In the genomic region with DNA sequence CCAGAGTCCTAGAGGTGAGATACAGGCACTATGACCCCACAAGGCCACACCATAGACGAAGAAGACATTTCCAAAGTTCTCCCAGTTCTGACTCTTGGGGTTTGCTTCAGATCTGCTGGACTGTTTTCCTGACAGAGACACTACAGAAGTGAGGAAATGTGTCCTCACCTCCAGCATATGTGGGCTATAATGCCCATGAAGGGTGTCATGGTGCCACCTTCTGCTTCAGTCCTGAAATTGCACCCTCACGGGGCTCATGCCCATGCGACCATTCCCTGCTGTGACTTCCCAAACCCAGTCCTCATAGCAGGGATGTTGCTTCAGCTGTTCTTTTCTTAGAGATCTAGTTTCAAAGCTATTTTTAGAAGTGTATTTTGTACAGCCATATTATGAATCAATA, we compare ENCODE assay signal across 9 mouse cellular contexts. TPM values are rescaled to one million over a fixed set of nuclear protein-coding genes. Genes with fewer than 3 reads are reported as not detected.
A peak's percentile ranks its signal among the peaks of the same experiment; 100 is the strongest.
DNase-seq lines count a peak whose midpoint lies in the region; ATAC-seq lines count a peak whose summit lies in the region.
"Had no signal": no experiment of that assay in that cellular context is flagged by ENCODE, and none has a peak within 500 bp of the region (broad histone marks: within the 10 kb centered on the region; RNA-seq: fewer than 3 reads in every experiment).

No protein-coding gene starts in this region.

- peak; percentile 48 to 66 for DNase-seq in heart, adult 18-20 months
- DNase-seq in CD8-positive naive resting alpha-beta T cell, adult 2 months (ENCODE audit: low read depth in 2 of 2, low spot score in 2 of 2): peak; percentile 35 to 52
- DNase-seq in c-Kit-positive CD71-positive TER-119-positive erythroid progenitor cells, embryonic 14.5 days (ENCODE audit: low spot score): peak; percentile 9
- peak; percentile 47 to 73 for DNase-seq in spleen, postnatal 4 days (ENCODE audit: low spot score in 2 of 2)
- DNase-seq in left cerebral cortex, postnatal 36 days (ENCODE audit: low spot score in 2 of 2): no peak

- no peaks in the 10 kb centered on the region for H3K9me3 ChIP-seq in heart, embryonic 11.5 days (replicated peaks; ENCODE audit: control insufficient read depth, low read length)
- H3K9me3 ChIP-seq in lung, embryonic 16.5 days (ENCODE audit: control insufficient read depth, low read length): no peaks in the 10 kb centered on the region
- H3K9me3 ChIP-seq: limb, embryonic 12.5 days had no signal

- 23% methylated on average over 3 of the region's 3 CpGs for WGBS in heart, embryonic 11.5 days (ENCODE audit: insufficient replicate concordance)
- 25% methylated on average over 3 of the region's 3 CpGs for WGBS in lung, embryonic 16.5 days

- no peak overlapping the region for H3K27ac ChIP-seq in heart, embryonic 11.5 days (ENCODE audit: low read depth, low read length)
- no peak overlapping the region for H3K27ac ChIP-seq in lung, embryonic 16.5 days (ENCODE audit: low read length)
- H3K27ac ChIP-seq: limb, embryonic 12.5 days had no signal

- no peak overlapping the region for H3K9ac ChIP-seq in heart, embryonic 11.5 days (ENCODE audit: low read depth, low read length)
- no peak overlapping the region for H3K9ac ChIP-seq in lung, embryonic 16.5 days (ENCODE audit: low read length)
- H3K9ac ChIP-seq: limb, embryonic 12.5 days had no signal

- no peak overlapping the region for H3K4me3 ChIP-seq in heart, embryonic 11.5 days (ENCODE audit: low read depth, low read length)
- no peak overlapping the region for H3K4me3 ChIP-seq in lung, embryonic 16.5 days (ENCODE audit: low read length)
- H3K4me3 ChIP-seq: limb, embryonic 12.5 days had no signal

- no peaks in the 10 kb centered on the region for H3K27me3 ChIP-seq in heart, embryonic 11.5 days (ENCODE audit: control insufficient read depth, insufficient read depth, low read length)
- no peaks in the 10 kb centered on the region for H3K27me3 ChIP-seq in lung, embryonic 16.5 days (ENCODE audit: control insufficient read depth, insufficient read depth, low read depth, low read length)

- no peaks in the 10 kb centered on the region for H3K4me1 ChIP-seq in heart, embryonic 11.5 days (ENCODE audit: control insufficient read depth, insufficient read depth, low read length)
- peaks cover 11% of the 10 kb centered on the region for H3K4me1 ChIP-seq in lung, embryonic 16.5 days (replicated peaks; ENCODE audit: control insufficient read depth, insufficient read depth, low read length)

- H3K36me3 ChIP-seq in heart, embryonic 11.5 days (ENCODE audit: control insufficient read depth, insufficient read depth, low read length): no peaks in the 10 kb centered on the region
- H3K36me3 ChIP-seq in lung, embryonic 16.5 days (ENCODE audit: control insufficient read depth, insufficient read depth, low read length): no peaks in the 10 kb centered on the region
- H3K36me3 ChIP-seq: limb, embryonic 12.5 days had no signal

- intact Hi-C loops in left cerebral cortex, postnatal 36 days (cut with DNase I): loop anchor here (5.0 kb wide), 2 partner anchors 58 to 98 kb away; partner anchors contain the start of gene Sypl

- ATAC-seq in heart, embryonic 11.5 days (replicated peaks; ENCODE audit: insufficient number of reproducible peaks, low FRiP score, low TSS enrichment): no peak
- ATAC-seq in hematopoietic stem cell, adult 5-6 weeks (replicated peaks in 1 of 2; ENCODE audit: insufficient read depth in 1 of 2, low FRiP score in 2 of 2, low TSS enrichment in 1 of 2, low read depth in 1 of 2, poor library complexity in 2 of 2, severe bottlenecking in 2 of 2): peak; percentile 85 to 90
- peak; percentile 53; the same call in 1 of the 2 replicates for ATAC-seq in lung, embryonic 16.5 days (ENCODE audit: low read depth)

- H3K4me2 ChIP-seq in heart, embryonic 11.5 days: no peak overlapping the region
- H3K4me2 ChIP-seq in lung, embryonic 16.5 days (ENCODE audit: low read depth, low read length): no peak overlapping the region
- H3K4me2 ChIP-seq: limb, embryonic 12.5 days had no signal

RNA-seq across cellular contexts. Expression of gene Sypl, which starts 56.3 kb away (rescaled TPM):
- 10 to 100 TPM; 79.8 to 88.6 TPM for total RNA-seq in heart, adult 18-20 months (2021)
- polyA plus RNA-seq in heart, embryonic 11.5 days (2014; fragmentation: Nextera tagmentation; extraction: Ambion mirVana): 85.0 and 96.3 TPM in 2 replicates
- 83.2 and 85.5 TPM in 2 replicates for total RNA-seq in hematopoietic stem cell, adult 5-6 weeks (2017)
- polyA plus RNA-seq in lung, embryonic 16.5 days (2015; fragmentation: Nextera tagmentation; extraction: Ambion mirVana): 181 and 182 TPM in 2 replicates
- 10 to 100 TPM; 34.9 to 37.2 TPM for total RNA-seq in left cerebral cortex, postnatal 36 days (2021)

Comparison
In these comparisons a context has a peak if more than half of its experiments do, and no peak if none do; other contexts are left out.
1. DNase-seq: peak in heart, adult 18-20 months (2 of 2), CD8-positive naive resting alpha-beta T cell, adult 2 months (2 of 2), c-Kit-positive CD71-positive TER-119-positive erythroid progenitor cells, embryonic 14.5 days (single experiment) and spleen, postnatal 4 days (2 of 2); none in left cerebral cortex, postnatal 36 days (0 of 2).